Mouse (Mus musculus) kidney, adult 10 weeks (tissue): Measurements from ENCODE around the gene Tpst2. TPM values are rescaled to one million over a fixed set of nuclear protein-coding genes. Genes with fewer than 3 reads are reported as not detected.

Source experiments
- polyA plus RNA-seq: library from polyadenylated mRNA; stranded (reverse); fragments of 350-450 nt; fragmentation: Illumina TruSeq; extraction: RNeasy Lipid Tissue Mini Kit (QIAGEN cat#74804); gene quantifications from one replicate; pipeline ENCODE4 v1.2.3, GENCODE M21; 2014; ENCODE audit warnings: low read depth, low replicate concordance

Gene Tpst2
- polyA plus RNA-seq, result 5.1 TPM

DNA sequence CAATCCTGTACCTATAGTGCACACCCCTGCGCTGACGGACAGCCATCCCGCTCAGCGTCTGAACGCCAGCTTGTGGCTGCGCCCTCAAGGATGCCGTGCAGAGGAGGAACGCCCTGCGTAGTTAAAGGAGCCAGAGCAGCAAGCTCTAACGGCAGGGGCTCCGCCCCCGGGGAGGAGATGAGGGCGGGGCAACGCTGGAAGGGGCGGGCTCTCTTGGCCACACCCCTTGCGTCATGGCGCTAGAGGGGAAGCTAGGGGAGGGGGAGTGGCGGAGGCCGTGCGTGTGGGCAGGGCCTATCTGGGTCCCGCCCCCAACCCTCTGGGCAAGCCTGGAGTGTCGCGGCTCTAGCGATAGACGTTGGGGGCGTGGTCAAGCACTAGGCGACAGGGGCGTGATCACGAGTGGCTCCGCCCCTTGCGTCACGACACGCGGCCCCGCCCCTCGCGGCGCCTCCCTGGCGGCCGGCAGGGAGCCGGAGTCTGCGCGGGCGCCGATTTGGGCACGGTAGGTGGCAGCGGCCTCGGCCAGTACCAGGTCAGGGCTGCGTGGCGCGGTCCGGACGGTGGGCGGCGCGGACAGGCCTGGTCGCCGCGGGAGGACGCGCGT, at the start of gene Tpst2:
TSS of gene Tpst2 (plus strand) at position 425 of the 607 bp plus-strand sequence.

GRCm38 (mm10) chr5:112252400-112252799, 24.1 kb upstream of the Tpst2 start, which contains the start of gene Cryba4:
Gene Cryba4, minus strand, starts transcription at chr5:112252518.

DNA sequence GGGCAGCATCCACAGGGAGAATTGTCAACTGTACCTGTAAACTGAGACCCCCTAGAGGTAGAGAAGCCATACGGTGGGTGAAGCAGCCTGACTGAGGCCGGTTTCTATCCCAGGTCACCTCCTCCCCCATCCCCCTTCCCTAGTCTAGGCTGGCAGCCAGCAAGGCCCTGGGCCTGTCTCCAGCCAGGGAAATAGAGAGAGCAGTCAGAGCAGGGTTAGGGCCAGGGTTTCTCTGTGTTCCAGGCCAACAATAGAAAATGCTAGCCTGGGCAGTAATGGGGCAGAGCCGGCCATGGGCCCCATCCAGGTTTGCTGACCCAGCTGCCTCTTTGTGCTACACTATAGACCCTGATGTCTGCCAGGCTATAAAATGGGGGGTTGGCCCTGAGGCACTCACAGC, 21.1 kb upstream of the Tpst2 start, which contains the start of gene Crybb1:
TSS of gene Crybb1 (plus strand) at position 390 of the 400 bp plus-strand sequence.

DNA sequence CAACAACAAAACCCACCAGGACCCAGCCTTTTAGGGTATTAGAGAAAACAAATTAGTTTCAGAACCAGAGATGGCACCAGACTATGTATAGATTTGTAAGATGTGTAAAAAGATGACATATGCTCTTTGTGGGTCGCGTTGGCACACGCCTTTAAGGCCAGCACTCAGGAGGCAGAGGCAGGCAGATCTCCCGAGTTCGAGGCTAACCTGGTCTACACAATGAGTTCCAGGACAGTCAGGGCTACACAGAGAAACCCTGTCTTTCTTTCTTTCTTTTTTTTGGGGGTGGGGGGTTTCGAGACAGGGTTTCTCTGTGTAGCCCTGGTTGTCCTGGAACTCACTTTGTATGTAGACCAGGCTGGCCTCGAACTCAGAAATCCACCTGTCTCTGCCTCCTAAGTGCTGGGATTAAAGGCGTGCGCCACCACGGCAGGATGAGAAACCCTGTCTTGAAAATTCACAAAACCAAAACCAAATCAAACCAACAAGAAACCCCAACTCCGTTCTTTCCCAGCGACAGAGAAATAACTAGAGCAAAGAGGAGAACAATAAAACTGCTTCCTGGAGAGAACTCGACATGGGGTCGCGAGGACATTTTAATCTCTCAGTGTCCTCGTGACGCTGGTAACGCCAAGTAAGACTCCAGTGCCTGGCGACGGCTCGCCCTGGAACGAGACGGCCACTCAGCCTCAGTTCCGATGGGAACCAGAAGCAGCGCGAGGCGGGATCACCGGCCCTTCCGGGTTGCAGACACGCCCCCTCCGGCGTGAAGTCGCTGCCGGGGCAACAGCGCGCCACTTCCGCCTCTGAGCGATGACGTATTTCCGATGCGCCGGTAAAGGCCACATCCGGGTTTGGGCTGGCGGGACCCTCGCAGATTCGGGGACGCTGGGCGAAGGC, 49.3 kb downstream of the Tpst2 start, which contains the start of gene Tfip11:
TSS of gene Tfip11 (plus strand) at position 813 of the 900 bp plus-strand sequence.

DNA sequence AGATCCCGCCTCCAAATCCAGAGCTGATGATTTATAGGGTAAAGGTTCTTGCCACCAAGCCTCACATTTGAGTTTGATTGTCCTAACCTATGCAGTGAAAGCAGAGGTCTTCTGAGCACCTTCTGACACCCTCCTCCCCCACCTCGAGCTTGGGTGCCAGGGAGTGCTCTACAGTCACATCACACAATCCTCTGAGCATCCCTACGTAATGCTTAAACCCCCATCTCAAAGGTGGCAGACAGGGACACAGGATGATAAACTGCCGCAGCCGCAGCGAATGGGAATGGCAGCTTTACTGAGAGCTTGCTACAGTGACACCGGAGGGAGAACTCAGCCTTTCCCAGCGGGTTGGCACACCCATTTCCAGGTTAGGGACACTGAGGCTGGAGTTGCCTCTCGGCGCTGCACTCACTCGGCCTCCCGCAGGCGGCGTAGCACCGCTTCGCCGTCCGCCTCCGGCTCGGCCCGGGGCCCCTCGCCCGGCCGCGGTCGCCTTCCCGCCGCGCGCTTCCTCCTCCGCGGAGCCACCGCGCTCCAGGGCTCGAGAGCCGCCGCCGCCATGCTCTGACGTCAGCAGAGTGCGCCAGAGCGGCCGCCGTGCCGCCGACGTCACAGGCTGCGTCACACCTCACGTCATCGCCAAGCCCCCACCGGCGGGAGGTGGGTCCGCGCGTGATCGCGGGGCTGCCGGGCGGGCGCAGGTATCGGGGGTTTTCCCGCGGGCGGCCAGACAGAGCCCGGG, 66.1 kb downstream of the Tpst2 start, which contains the start of the genes Srrd and Hps4:
TSS of gene Srrd (minus strand) at position 578 of the 742 bp plus-strand sequence.
TSS of gene Hps4 (plus strand) at position 621 of the 742 bp plus-strand sequence.

DNA sequence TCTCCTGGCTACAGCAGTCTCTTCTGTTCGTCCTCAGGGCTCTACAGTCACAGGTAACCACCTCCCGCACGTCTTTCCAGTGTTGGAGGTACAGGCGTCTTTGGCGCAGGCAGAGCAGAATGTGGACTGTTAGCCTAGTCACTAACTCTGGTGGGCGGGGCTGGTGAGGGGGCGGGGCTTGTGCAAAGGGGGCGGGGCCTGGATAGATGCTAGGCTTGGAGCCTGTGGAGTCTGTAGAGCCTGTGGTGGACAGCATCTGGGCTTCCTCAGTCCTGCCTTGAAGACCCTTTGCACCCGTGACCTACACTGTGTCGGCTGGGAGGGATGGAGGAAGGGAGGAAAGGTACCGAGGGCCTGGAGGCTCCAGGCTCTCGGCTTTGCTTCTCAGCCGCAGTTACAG, 79.4 kb downstream of the Tpst2 start, which contains the start of gene Gm6583:
TSS of gene Gm6583 (minus strand) at position 124 of the 400 bp plus-strand sequence.

Other genes with a start within 250 kb of the Tpst2 start
- not detected for gene Cryba4, start 24.2 kb upstream of the Tpst2 start, polyA plus RNA-seq
- gene Crybb1, start 20.9 kb upstream of the Tpst2 start, polyA plus RNA-seq, result not detected
- gene Tfip11, start 49.7 kb downstream of the Tpst2 start, polyA plus RNA-seq, result 6.9 TPM
- gene Srrd, start 66.3 kb downstream of the Tpst2 start, polyA plus RNA-seq, result 1.5 TPM
- 13.7 TPM for gene Hps4, start 66.4 kb downstream of the Tpst2 start, polyA plus RNA-seq
- not detected for gene Gm6583, start 79.3 kb downstream of the Tpst2 start, polyA plus RNA-seq
- not detected for gene Asphd2, start 118.2 kb downstream of the Tpst2 start, polyA plus RNA-seq
- gene Gm6588, start 172.7 kb downstream of the Tpst2 start, polyA plus RNA-seq, result not detected